Mouse (Mus musculus) cerebellum, adult 2 months (tissue): ENCODE measurements around the gene Ntm. TPM values are rescaled to one million over a fixed set of nuclear protein-coding genes. Genes with fewer than 3 reads are reported as not detected.

Source experiments
- DNase-seq, 2 experiments: peaks; one replicate each; pipeline ENCODE4 v3.0.0; 2021
- H3K27ac ChIP-seq: fragments of 200-500 bp; 2 replicates; pipeline ENCODE4 v1.5.1; 2012; ENCODE audit warnings: low read length, control low read depth, inconsistent platforms; ENCODE audit not compliant: insufficient read depth
- H3K27me3 ChIP-seq: fragments of 200-500 bp; 2 replicates; pipeline ENCODE4 v1.6.1; 2012; ENCODE audit warnings: inconsistent platforms, mild to moderate bottlenecking, low read length, moderate library complexity; ENCODE audit not compliant: control insufficient read depth, insufficient read depth
- H3K4me1 ChIP-seq: fragments of 200-500 bp; 2 replicates; pipeline ENCODE4 v1.6.1; 2011; ENCODE audit warnings: low read length; ENCODE audit not compliant: control insufficient read depth, insufficient read depth
- H3K4me3 ChIP-seq: fragments of 200-500 bp; replicated peaks from 2 replicates; pipeline ENCODE3; 2011; ENCODE audit warnings: mild to moderate bottlenecking, low read depth, low read length, control low read depth; ENCODE audit not compliant: insufficient read depth
- CTCF ChIP-seq: fragments of 200-500 bp; IDR thresholded peaks from 2 replicates; pipeline ENCODE4 v1.5.1; 2011; ENCODE audit warnings: low read depth, mild to moderate bottlenecking, control low read depth, low read length, moderate library complexity, borderline replicate concordance; ENCODE audit not compliant: insufficient read depth
- POLR2A ChIP-seq: fragments of 200-500 bp; IDR thresholded peaks from 2 replicates; pipeline ENCODE4 v1.6.1; 2011; ENCODE audit warnings: low read length, control low read depth, borderline replicate concordance; ENCODE audit not compliant: insufficient read depth
- WGBS: fragments of 180-500 bp; shearing (Covaris S2); methylation state at CpG from one replicate; pipeline ENCODE4 v1.1.7; 2018; 5-methylcytosine and 5-hydroxymethylcytosine counted together
- polyA plus RNA-seq: library from polyadenylated mRNA; depleted of rRNA; stranded (reverse); fragments of >200 nt; gene quantifications from 2 replicates; pipeline ENCODE4 v1.2.3, GENCODE M21; 2012

Gene Ntm
- polyA plus RNA-seq, 1 experiment = 193 TPM

- Histone ChIP-seq H3K27ac (no peak overlapping the region), H3K4me1 (no peaks in the 10 kb centered on the region), H3K4me3 (no peak overlapping the region), H3K27me3 (no peaks in the 10 kb centered on the region; the same call in 1 of the 2 replicates)
- DNase-seq = no peak
- TF ChIP-seq POLR2A (no peak), CTCF (no peak)
- 78% methylated on average over 8 of the region's 8 CpGs for WGBS
These were observed 114.0 kb downstream of the Ntm start for GRCm38 (mm10) chr9:29848735-29849455.

GRCm38 (mm10) chr9:29837344-29837743 lies 125.6 kb downstream of the Ntm start:
- TF ChIP-seq POLR2A (no peak), CTCF (no peak)
- 87% methylated on average over 6 of the region's 6 CpGs for WGBS
- H3K27ac ChIP-seq = no peak overlapping the region

GRCm38 (mm10) chr9:29834911-29835310 lies 128.0 kb downstream of the Ntm start:
- WGBS = 27% methylated on average over 5 of the region's 5 CpGs
- Histone ChIP-seq H3K27ac (no peak overlapping the region; the same call in 1 of the 2 replicates), H3K4me3 (no peak overlapping the region), H3K4me1 (0 out of 2 replicates have a peak, but pooled peaks cover 9% of the 10 kb centered on the region), H3K27me3 (no peaks in the 10 kb centered on the region)
- TF ChIP-seq POLR2A (no peak), CTCF (no peak)
- peak; percentile 72 to 77 for DNase-seq

More at GRCm38 (mm10) chr9:29837344-29837743, 125.6 kb downstream of the Ntm start:
- Histone ChIP-seq H3K4me3 (no peak overlapping the region), H3K27me3 (no peaks in the 10 kb centered on the region), H3K4me1 (0 out of 2 replicates have a peak, but pooled peaks cover 9% of the 10 kb centered on the region)
- no peak for DNase-seq

GRCm38 (mm10) chr9:29833781-29834180 lies 129.2 kb downstream of the Ntm start:
- Histone ChIP-seq H3K4me1 (0 out of 2 replicates have a peak, but pooled peaks cover 9% of the 10 kb centered on the region), H3K4me3 (no peak overlapping the region), H3K27ac (no peak overlapping the region), H3K27me3 (no peaks in the 10 kb centered on the region)
- no peak for DNase-seq
- TF ChIP-seq CTCF (no peak), POLR2A (no peak)
- WGBS = 98% methylated on average over 2 of the region's 2 CpGs

- no peaks in the 10 kb centered on the region for H3K27me3 ChIP-seq
- no peak overlapping the region for H3K4me3 ChIP-seq
- DNase-seq = no peak
- 91% methylated on average over 5 of the region's 5 CpGs for WGBS
- TF ChIP-seq CTCF (no peak), POLR2A (no peak)
- no peak overlapping the region for H3K27ac ChIP-seq
- peaks cover 14% of the 10 kb centered on the region for H3K4me1 ChIP-seq
These were observed 135.7 kb downstream of the Ntm start for GRCm38 (mm10) chr9:29827240-29827660.

GRCm38 (mm10) chr9:29825236-29825635 lies 137.7 kb downstream of the Ntm start:
- Histone ChIP-seq H3K27ac (no peak overlapping the region), H3K27me3 (no peaks in the 10 kb centered on the region), H3K4me3 (no peak overlapping the region), H3K4me1 (peaks cover 14% of the 10 kb centered on the region)
- no peak for DNase-seq
- no peak for TF ChIP-seq CTCF
- no peak for TF ChIP-seq POLR2A
- 87% methylated on average over 5 of the region's 5 CpGs for WGBS

- 8% methylated on average over 4 of the region's 4 CpGs for WGBS
- Histone ChIP-seq H3K4me3 (no peak overlapping the region), H3K4me1 (peaks cover 14% of the 10 kb centered on the region), H3K27ac (no peak overlapping the region), H3K27me3 (no peaks in the 10 kb centered on the region)
- peak; percentile 80 to 90 for DNase-seq
- no peak for TF ChIP-seq POLR2A
- TF ChIP-seq CTCF = no peak
These were observed 139.2 kb downstream of the Ntm start for GRCm38 (mm10) chr9:29823716-29824115.

- Histone ChIP-seq H3K27ac (no peak overlapping the region), H3K27me3 (no peaks in the 10 kb centered on the region), H3K4me1 (peaks cover 3% of the 10 kb centered on the region; the same call in 1 of the 2 replicates), H3K4me3 (no peak overlapping the region)
- peak in 1 of 2 experiments; percentile 29 for DNase-seq
- TF ChIP-seq CTCF (no peak), POLR2A (no peak)
- WGBS = 59% methylated on average over 5 of the region's 5 CpGs
These were observed 150.3 kb downstream of the Ntm start for GRCm38 (mm10) chr9:29812685-29813084.
